Mouse (Mus musculus) cerebellum, adult 18-20 months (tissue): Measurements from ENCODE around the gene Dcdc2c.

Experiments used
- DNase-seq, 2 experiments: peaks; one replicate each; pipeline ENCODE4 v3.0.0; 2021

Gene Dcdc2c

GRCm38 (mm10) chr12:28436536-28436935, 115.7 kb downstream of the Dcdc2c start:
- no peak for DNase-seq

DNA sequence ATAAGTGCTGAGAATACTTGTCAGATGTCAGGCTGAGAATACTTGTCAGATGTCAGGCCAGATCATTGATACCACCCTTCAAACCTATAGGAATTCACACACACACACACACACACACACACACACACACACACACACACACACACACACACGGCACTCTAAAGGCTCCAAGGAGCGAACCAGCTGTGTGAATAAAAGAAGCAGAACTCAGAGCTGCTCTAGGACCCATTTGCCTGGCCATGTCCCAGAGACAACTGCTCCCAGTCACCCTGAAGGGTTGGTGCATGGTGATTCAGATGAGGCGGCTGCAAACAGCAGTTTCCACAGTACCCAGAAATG, 119.5 kb downstream of the Dcdc2c start:
- DNase-seq = no peak

DNA sequence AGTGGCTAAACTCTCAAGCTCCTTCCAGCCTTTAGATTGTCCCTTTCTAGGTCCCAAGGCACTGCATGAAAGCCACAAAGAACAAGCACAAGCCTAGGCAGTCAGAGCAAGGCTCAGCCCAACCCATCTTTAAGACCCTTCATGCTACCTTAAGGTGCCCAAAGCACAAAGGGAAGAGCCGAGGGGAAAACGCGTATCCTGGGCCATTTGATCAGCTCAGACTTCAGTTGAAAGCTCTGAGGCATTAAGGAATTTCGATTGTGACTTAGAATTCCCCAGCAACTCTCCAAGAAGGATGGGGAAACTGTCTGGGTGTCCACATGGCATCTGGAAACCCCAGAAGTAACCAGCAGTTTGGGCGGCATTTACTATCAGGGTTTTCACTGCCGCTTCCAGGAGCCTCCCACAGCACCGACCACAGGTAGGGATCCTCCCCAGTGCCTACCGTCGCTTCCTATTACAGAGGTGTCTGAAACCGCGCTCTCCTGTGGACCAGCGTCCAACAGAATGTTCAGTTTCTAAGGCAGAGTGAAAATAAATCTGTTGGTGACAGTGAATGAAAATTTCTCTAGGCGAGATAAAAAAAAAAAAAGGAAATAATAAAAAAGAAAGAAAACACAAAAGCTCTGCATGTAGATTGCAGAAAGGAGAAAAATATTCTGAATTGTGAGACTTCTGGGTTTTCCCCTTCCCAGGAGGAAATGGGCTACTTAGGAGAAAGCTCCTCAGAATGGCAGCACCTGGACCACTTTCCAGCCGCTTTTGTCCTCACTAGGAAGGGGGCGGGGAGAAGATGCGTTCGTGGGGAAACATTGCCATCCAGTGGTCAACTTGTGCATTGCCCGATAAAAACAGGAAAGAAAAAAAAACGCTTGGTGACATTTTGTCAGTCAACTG, 120.1 kb downstream of the Dcdc2c start:
- DNase-seq = peak; percentile 19 to 50

- DNase-seq = no peak
Measured at GRCm38 (mm10) chr12:28429856-28430255, 122.3 kb downstream of the Dcdc2c start.

- no peak for DNase-seq
Measured at GRCm38 (mm10) chr12:28416957-28417356, 135.2 kb downstream of the Dcdc2c start.

DNA sequence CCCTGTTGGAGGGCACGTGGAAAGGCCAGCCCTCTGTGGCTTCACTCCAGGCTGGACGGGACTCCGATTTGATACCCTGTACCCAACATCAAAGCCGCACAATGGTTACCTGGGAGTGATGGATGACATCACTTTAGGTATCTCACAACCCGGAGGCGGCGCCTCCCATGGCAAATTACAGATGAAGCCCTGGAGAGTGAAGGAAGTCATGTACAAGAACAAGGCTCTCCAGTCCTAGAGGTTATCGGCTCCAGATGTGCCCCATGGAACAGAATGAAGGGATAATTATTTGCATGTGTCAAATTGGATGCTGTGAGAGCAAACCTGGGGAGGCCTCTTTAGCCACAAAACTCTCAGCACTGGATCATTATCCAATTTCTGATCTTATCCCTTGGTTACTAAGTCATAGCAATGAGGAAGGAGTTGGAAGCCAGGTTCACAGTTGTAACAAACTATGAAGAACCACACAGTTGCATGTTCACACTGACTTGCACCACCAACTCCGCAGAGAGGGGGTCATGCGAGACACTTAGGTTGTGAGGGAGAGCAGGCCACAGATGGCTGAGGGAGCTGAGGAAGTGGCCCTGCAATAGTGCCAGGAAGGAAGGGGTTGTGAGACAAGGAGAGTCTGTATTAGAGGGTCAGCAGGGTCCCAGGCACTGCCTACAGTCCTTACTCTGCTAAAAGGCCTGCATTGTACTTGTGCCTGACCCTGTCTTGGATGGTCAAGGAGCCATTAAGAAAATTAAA, 144.4 kb downstream of the Dcdc2c start:
- no peak for DNase-seq

- no peak for DNase-seq
Measured at GRCm38 (mm10) chr12:28402256-28402655, 149.9 kb downstream of the Dcdc2c start.

DNA sequence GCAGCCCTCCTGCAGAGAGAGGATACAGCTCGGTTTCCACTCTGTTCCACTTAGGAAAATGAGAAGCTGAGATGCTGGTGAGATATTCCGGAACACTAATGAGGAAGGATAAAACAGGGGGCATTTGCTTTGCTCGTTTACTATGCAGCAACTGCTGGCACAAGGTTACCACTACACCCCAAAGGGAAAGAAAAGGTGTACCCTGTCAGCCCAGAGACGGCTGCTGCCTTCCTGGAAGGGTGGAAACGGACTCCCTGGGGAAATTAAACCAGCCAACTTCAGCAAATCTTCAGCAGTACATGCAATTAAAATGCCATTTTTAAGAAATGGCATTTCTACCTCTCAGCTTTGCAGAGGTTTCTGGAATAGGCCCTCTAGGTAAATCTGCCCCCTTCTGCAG, 150.8 kb downstream of the Dcdc2c start:
- no peak for DNase-seq

DNA sequence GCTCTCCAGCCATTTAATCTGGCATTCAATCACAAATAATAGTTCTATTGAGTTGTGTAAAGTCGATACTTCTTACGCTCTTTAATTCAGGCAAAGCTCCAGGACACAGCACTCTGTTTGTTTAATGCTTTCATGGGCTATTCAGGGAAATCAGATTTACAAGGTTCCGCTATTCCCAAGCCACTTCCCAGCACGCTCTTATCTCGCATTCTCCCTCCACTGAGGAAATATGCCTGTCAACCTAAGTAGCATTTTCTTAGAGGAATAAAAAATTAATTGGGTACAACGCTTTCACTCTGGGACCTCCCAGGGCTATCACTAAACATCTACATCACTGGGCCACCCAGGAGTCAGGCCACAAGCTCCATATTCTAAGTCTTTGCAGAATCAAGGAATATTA, 160.1 kb downstream of the Dcdc2c start:
- DNase-seq = no peak
